Mouse (Mus musculus) forebrain, embryonic 12.5 days (tissue): ENCODE measurements at regions not wholly inside any gene's neighbourhood (a gene's known extent, or its start where the extent isn't known, plus 50 kb on each side); places are given as distances from the start of the nearest gene placed in this dataset.
A peak's percentile ranks its signal among the peaks of the same experiment; 100 is the strongest.

ENCODE experiments used
- ATAC-seq: fragments of 200-750 bp; cut with Nextera tagmentation; 2 replicates; pipeline ENCODE4 v1.8.0; 2017; ENCODE audit warnings: moderate TSS enrichment; ENCODE audit not compliant: low FRiP score
- H3K27ac ChIP-seq: fragments of 300-500 bp; sonication (generic); 2 replicates; pipeline ENCODE4 v1.5.1; 2016; ENCODE audit warnings: mild to moderate bottlenecking
- H3K27me3 ChIP-seq: fragments of 300-500 bp; sonication (generic); 2 replicates; pipeline ENCODE4 v1.6.1; 2016; ENCODE audit warnings: mild to moderate bottlenecking
- H3K36me3 ChIP-seq: fragments of 300-500 bp; sonication (generic); replicated peaks from 2 replicates; pipeline ENCODE4 v1.6.1; 2016; ENCODE audit warnings: mild to moderate bottlenecking
- H3K4me1 ChIP-seq: fragments of 300-500 bp; sonication (generic); 2 replicates; pipeline ENCODE4 v1.6.1; 2016
- H3K4me2 ChIP-seq: fragments of 300-500 bp; sonication (generic); 2 replicates; pipeline ENCODE4 v1.6.1; 2016; ENCODE audit warnings: mild to moderate bottlenecking, moderate library complexity
- H3K4me3 ChIP-seq: fragments of 300-500 bp; sonication (generic); replicated peaks from 2 replicates; pipeline ENCODE4 v1.5.1; 2016; ENCODE audit warnings: mild to moderate bottlenecking
- H3K9ac ChIP-seq: fragments of 300-500 bp; sonication (generic); 2 replicates; pipeline ENCODE4 v1.6.1; 2016; ENCODE audit warnings: mild to moderate bottlenecking
- H3K9me3 ChIP-seq: fragments of 300-500 bp; sonication (generic); 2 replicates; pipeline ENCODE4 v1.6.1; 2016
- WGBS: fragments of 180-500 bp; shearing (Covaris S2); methylation state at CpG from one replicate; pipeline ENCODE4 v1.1.7; 2016; 5-methylcytosine and 5-hydroxymethylcytosine counted together

DNA sequence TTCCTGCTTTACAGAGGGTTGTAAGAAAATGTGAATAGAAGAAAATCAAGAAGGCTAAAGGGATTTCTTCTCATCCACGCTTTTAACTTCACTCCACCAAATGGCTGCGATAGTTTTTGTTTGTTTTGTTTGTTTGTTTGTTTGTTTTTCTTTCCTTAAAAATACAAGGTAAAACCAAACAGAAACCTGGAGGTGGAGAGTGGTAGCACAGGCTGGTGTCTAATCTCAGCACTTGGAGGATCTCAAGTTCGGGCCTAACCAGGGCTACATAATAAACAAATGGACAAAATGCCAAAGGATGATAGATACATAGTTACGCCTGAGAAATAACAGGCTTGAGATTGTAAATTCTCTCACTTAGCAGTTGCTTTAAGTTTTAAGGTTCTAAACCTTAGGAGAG, 50.8 kb upstream of the Mboat1 start:
- H3K36me3 ChIP-seq = no peaks in the 10 kb centered on the region
- H3K9ac ChIP-seq = no peak overlapping the region
- no peak overlapping the region for H3K27ac ChIP-seq
- WGBS = 71% methylated on average over 4 of the region's 4 CpGs
- no peaks in the 10 kb centered on the region for H3K9me3 ChIP-seq
- no peaks in the 10 kb centered on the region for H3K27me3 ChIP-seq
- H3K4me2 ChIP-seq = no peak overlapping the region
- peaks cover 5% of the 10 kb centered on the region for H3K4me1 ChIP-seq
- ATAC-seq = 0 out of 2 replicates have a peak, but pooled peaks have one; percentile 37
- H3K4me3 ChIP-seq = no peak overlapping the region

DNA sequence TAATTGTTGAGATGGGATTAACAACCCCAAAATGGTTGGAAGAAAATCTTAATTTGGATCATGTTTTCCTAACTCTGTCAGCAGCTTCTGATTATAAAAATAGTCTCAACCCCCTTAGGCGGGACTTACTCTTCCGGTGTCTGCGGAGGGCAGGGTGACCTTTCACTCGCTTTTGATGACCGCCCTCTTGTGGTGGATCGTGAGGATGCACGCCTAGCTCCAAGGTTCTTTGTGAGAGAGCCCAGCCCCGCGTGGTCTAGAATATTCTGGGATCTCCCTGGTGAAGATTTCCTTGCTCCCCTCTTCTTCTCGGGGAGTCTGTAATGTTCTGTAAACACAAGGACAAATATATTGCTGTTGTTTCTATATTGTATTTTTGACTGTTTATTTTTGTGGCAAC, 51.3 kb upstream of the Mboat1 start:
- no peak overlapping the region for H3K4me2 ChIP-seq
- H3K27ac ChIP-seq = no peak overlapping the region
- no peak overlapping the region for H3K4me3 ChIP-seq
- H3K27me3 ChIP-seq = no peaks in the 10 kb centered on the region
- no peaks in the 10 kb centered on the region for H3K9me3 ChIP-seq
- 1% methylated on average over 10 of the region's 10 CpGs for WGBS
- peak; percentile 90 for ATAC-seq
- no peaks in the 10 kb centered on the region for H3K36me3 ChIP-seq
- no peak overlapping the region for H3K9ac ChIP-seq
- peaks cover 5% of the 10 kb centered on the region for H3K4me1 ChIP-seq

DNA sequence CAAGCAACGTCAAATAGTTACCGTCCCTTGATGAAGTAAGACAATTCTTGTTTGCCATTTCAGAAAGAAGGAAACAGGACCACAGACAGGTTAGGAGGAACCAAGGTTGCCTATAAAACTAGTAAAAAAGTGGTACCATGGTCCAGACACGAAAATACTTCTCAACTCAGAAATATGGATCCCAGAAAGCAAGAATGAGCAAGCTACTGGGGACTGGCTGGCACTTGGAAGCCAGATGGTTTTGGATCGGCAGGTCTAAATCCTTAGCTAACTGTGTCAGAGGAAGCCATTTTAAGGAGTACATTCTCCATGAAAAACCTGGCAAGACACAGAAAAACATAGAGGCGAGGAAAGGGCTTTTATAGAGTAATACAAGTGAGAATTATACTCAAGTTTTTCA, 51.9 kb upstream of the Mboat1 start:
- Histone ChIP-seq H3K36me3 (no peaks in the 10 kb centered on the region), H3K27ac (no peak overlapping the region), H3K9me3 (no peaks in the 10 kb centered on the region), H3K4me2 (no peak overlapping the region), H3K4me3 (no peak overlapping the region), H3K9ac (no peak overlapping the region), H3K27me3 (no peaks in the 10 kb centered on the region), H3K4me1 (peaks cover 5% of the 10 kb centered on the region)
- 79% methylated on average over 5 of the region's 5 CpGs for WGBS
- no peak for ATAC-seq

DNA sequence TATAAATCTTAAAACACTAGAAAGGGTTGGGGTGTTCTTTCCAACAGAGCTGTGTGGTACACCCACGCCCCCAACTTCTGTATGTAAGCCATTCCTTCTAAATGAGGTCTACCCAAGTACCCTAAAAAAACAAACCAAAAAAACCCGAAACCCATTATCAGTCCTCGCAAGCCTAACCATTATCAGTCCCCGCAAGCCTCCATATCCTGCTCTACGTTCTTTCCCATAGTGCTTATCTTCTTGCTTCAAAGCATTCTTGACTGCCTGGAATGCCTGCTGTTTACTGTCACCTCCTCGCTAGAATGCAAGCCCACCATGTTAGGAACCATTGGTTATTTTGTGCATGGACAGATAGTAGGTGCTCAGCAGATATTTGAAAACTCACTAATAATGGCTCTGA, 52.3 kb upstream of the Mboat1 start:
- no peak for ATAC-seq
- no peak overlapping the region for H3K27ac ChIP-seq
- no peaks in the 10 kb centered on the region for H3K9me3 ChIP-seq
- no peak overlapping the region for H3K4me3 ChIP-seq
- H3K36me3 ChIP-seq = no peaks in the 10 kb centered on the region
- H3K4me1 ChIP-seq = peaks cover 5% of the 10 kb centered on the region
- WGBS = 89% methylated on average over 6 of the region's 6 CpGs
- H3K27me3 ChIP-seq = no peaks in the 10 kb centered on the region
- H3K9ac ChIP-seq = no peak overlapping the region
- no peak overlapping the region for H3K4me2 ChIP-seq

DNA sequence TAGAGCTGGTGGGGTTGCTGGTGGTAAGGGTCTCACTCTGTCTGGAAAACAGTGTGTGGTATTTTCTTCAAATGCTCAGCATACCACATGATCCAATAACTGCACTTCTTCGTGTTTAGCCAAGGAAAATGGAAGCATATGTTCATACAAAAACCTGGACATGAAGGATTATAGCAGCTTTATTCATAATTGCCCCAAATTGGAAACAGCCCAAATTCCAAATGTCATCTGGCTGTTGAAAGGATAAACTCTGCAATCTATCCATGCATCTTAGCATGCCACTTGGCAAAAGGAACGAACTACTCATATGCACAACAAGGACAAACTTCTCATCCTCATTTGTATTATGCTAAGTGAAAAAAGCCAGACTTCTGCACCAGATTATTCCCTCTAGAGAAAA, 53.5 kb upstream of the Mboat1 start:
- 82% methylated on average over 2 of the region's 2 CpGs for WGBS
- Histone ChIP-seq H3K4me2 (no peak overlapping the region), H3K36me3 (no peaks in the 10 kb centered on the region), H3K4me3 (no peak overlapping the region), H3K27me3 (no peaks in the 10 kb centered on the region), H3K27ac (no peak overlapping the region), H3K4me1 (peaks cover 5% of the 10 kb centered on the region), H3K9me3 (no peaks in the 10 kb centered on the region), H3K9ac (no peak overlapping the region)
- ATAC-seq = no peak

DNA sequence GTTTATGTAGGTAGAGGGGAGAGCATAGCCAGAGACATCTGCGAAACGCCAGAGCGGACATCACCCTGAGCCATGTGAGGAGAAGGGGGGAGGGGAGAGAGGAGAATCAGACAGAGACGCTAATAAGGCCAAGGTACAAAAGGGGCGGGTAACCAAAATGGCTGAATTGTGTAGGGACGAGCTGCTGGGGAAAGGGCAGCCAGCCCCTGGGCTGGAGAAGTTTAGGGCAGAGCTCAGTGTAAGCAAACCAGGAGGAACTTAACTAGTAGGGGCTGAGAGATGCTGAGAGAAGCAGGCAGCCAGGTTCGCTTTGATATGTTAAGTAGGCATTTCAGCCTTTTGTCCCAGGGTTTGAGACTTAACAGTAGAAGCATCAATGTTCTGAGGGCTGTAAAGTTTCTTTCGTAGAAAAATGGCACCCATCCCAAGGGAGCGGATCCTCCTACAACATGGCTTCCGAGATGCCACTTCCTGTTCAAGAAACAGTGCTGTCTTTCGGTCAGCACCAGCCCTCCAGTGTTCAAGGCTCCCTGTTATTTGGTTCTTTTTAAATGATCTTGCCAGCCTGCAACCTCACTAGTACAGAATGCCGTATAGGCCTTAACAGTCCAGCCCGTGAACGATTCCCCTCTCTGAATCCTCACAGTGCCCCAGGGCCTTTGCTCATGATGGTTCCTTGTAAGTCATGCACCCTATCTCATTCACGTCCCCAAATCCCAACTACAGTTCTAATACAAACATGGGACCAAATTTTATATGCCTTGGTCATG, 55.4 kb upstream of the Mboat1 start:
- WGBS = 62% methylated on average over 15 of the region's 15 CpGs
- Histone ChIP-seq H3K4me2 (no peak overlapping the region), H3K27ac (no peak overlapping the region), H3K9me3 (no peaks in the 10 kb centered on the region), H3K36me3 (no peaks in the 10 kb centered on the region), H3K9ac (no peak overlapping the region), H3K27me3 (no peaks in the 10 kb centered on the region), H3K4me1 (peaks cover 5% of the 10 kb centered on the region), H3K4me3 (no peak overlapping the region)
- peak; percentile 34; the same call in 1 of the 2 replicates for ATAC-seq

DNA sequence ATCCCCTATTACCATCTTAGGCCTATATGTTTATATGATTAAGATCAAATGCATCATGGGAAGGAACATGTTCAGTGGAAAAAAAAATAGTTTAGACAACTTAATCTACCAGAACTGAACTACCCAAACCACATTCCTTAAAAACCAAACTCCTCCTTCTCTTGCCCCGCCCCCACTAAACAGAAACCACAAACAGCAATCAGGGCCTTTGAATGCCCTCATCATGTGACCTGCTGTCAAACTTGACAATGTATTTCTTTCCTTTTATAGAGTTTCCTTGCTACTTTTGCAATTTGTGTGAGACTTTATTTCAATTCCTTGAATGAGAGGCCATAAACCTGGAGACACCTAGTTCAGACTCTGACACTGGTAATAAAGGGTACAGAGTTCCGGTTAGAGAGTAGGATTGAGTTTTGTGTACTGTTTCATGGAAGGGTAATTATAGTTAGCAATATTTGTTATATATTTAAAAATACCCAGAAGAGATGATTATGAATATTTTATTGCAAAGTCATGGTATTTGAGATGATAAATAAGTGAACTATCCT, 61.7 kb upstream of the Mboat1 start:
- WGBS = 87% methylated on average over 2 of the region's 2 CpGs
- H3K4me1 ChIP-seq = no peaks in the 10 kb centered on the region
- no peak for ATAC-seq
- no peaks in the 10 kb centered on the region for H3K27me3 ChIP-seq
- no peaks in the 10 kb centered on the region for H3K36me3 ChIP-seq
- no peak overlapping the region for H3K4me3 ChIP-seq
- no peak overlapping the region for H3K9ac ChIP-seq
- no peak overlapping the region for H3K27ac ChIP-seq
- H3K9me3 ChIP-seq = no peaks in the 10 kb centered on the region
- no peak overlapping the region for H3K4me2 ChIP-seq

DNA sequence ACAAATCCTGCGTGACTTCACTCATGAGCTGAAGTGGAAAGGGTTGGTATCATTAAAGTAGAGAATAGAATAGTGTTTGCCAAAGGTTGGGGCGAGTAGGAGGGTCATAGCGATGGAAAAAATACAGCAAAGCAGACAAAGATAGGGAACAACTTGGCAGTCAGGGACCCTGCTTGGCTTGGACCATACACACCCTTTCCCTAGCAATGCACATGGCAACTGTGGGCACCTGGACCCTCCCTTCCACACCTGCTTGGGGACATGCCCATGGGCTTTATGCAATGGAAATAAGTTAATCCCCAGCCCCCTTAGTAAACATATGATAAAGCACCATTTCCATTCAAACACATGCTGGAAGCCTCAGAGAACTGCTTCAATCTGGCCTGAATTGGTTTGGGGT, 62.2 kb upstream of the Mboat1 start:
- no peaks in the 10 kb centered on the region for H3K9me3 ChIP-seq
- H3K27ac ChIP-seq = no peak overlapping the region
- H3K4me1 ChIP-seq = no peaks in the 10 kb centered on the region
- WGBS = 89% methylated on average over 3 of the region's 3 CpGs
- H3K9ac ChIP-seq = no peak overlapping the region
- H3K4me2 ChIP-seq = no peak overlapping the region
- H3K4me3 ChIP-seq = no peak overlapping the region
- ATAC-seq = no peak
- H3K27me3 ChIP-seq = no peaks in the 10 kb centered on the region
- H3K36me3 ChIP-seq = no peaks in the 10 kb centered on the region

DNA sequence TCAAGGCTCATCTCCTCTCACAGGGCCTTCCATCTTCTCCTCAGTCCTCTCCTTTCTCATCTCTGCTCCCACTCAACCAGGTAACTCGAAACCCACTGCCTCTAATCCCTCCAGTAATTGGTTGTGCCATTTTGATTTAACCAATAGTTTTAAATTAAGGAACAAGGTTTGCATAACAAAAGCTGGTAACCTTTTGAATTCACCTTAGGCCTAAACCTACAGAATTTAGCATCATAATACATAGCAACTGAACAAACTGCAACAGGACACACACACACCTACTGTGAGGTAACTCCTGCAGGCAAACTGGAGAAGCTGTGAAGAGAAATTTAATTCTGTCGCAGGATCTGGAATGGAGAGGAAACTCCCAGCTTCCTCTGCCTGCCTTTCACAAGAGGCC, 66.9 kb upstream of the Mboat1 start:
- no peak overlapping the region for H3K4me2 ChIP-seq
- no peaks in the 10 kb centered on the region for H3K36me3 ChIP-seq
- no peak for ATAC-seq
- WGBS = 60% methylated on average over 2 of the region's 2 CpGs
- H3K4me3 ChIP-seq = no peak overlapping the region
- H3K4me1 ChIP-seq = no peaks in the 10 kb centered on the region
- no peak overlapping the region for H3K9ac ChIP-seq
- no peak overlapping the region for H3K27ac ChIP-seq
- H3K9me3 ChIP-seq = no peaks in the 10 kb centered on the region
- H3K27me3 ChIP-seq = no peaks in the 10 kb centered on the region

DNA sequence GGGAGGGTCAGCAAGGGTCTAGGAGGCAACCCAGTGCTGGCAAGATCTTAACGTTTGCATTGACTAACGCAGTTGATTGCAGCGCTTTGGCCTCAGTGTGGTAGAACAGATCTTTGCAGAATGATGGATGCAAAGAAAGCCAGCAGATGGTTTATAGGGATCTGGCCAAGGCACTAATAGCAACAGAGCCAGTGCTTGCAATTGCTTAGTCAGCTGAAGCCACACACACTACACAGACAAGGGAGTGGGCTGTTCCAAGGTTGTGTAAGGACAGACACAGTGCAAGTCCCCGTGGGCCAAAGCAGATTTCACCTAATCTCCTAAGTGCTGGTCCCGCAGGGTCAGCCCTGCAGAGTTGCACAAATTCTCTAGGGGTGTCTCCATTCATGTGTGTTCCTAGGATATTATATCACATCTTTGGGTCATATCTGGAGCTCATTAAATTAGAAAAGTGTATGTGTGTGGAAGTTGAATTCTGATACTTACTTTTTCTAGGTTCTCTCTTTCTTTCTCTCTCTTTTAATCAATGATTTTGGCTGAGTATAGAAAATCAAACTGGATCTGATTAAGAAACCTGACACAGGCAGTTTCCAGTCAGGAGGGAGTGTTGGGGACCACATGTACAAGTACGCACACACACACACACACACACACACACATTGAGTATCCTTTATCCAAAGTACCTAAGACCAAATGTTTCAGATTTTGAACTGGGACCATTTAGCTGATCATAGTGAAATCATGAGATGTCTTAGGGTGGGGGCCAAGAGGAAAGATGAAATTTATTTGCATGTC, 68.5 kb upstream of the Mboat1 start:
- Histone ChIP-seq H3K9me3 (no peaks in the 10 kb centered on the region), H3K9ac (no peak overlapping the region), H3K4me2 (no peak overlapping the region), H3K27me3 (no peaks in the 10 kb centered on the region), H3K4me1 (no peaks in the 10 kb centered on the region), H3K27ac (no peak overlapping the region), H3K36me3 (no peaks in the 10 kb centered on the region), H3K4me3 (no peak overlapping the region)
- no peak for ATAC-seq
- WGBS = 83% methylated on average over 6 of the region's 6 CpGs

DNA sequence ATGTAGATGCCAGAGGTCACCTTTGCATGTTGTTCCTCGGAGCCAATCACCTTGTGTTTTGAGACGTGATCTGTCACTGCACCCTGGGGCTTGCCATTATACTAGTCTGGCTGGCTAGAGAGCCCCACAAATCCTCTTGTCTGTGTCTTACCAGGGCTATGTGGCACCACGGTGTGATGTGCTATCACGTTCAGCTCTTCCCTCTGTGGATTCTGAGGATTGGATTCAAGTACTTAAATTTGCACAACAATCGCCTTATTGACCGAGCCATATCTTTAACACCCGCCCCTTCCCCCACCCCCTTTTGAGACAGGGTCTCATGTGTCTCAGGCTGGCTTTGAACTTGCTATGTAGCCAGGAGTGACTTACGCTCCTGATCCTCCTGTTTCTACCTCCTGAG, 70.8 kb upstream of the Mboat1 start:
- Histone ChIP-seq H3K27ac (no peak overlapping the region), H3K36me3 (no peaks in the 10 kb centered on the region), H3K4me3 (no peak overlapping the region), H3K27me3 (no peaks in the 10 kb centered on the region), H3K4me2 (no peak overlapping the region), H3K9me3 (no peaks in the 10 kb centered on the region), H3K4me1 (no peaks in the 10 kb centered on the region), H3K9ac (no peak overlapping the region)
- WGBS = 42% methylated on average over 8 of the region's 8 CpGs
- no peak for ATAC-seq

DNA sequence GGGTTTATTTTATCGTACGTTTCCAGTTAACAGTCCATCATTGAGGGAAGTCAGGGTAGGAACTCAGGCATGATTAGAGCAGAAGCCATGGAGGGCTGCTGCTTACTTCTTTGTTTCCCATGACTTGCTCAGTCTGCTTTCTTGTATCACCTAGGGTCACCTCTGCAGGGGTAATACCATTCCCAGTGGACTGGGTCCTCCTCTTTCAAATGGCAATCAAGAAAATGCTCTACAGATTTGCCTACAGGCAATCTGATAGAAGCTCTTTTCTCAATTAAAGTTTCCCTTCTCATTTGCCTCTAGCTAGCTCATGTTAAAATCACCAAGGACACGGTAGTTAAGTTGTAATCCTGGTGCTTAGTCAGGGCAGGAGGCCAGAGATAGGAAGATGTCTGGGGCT, 72.5 kb upstream of the Mboat1 start:
- no peaks in the 10 kb centered on the region for H3K4me1 ChIP-seq
- H3K27ac ChIP-seq = no peak overlapping the region
- H3K9ac ChIP-seq = no peak overlapping the region
- WGBS = 84% methylated on average over 3 of the region's 3 CpGs
- no peaks in the 10 kb centered on the region for H3K36me3 ChIP-seq
- no peak overlapping the region for H3K4me3 ChIP-seq
- no peak overlapping the region for H3K4me2 ChIP-seq
- H3K9me3 ChIP-seq = no peaks in the 10 kb centered on the region
- H3K27me3 ChIP-seq = no peaks in the 10 kb centered on the region
- ATAC-seq = no peak

DNA sequence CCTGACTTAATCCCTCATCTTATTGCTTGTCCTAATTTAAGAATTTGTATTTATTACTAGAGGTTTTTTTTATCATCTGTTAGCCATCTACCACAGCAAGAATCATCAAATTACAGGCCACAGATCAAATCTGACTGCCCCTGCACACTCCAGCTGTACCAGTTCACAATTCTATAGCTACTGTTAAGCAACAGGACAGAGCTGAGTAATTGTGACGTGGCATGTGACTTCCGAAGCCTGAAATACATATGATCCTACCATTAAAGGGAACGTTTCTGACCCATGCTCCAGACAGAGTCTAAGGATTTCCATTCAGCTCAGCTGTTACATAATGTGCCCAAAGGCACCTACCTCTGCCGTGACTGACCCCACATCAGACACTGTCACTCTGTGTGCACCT, 74.0 kb upstream of the Mboat1 start:
- H3K27me3 ChIP-seq = no peaks in the 10 kb centered on the region
- ATAC-seq = no peak
- no peaks in the 10 kb centered on the region for H3K36me3 ChIP-seq
- no peak overlapping the region for H3K4me3 ChIP-seq
- no peaks in the 10 kb centered on the region for H3K4me1 ChIP-seq
- H3K4me2 ChIP-seq = no peak overlapping the region
- WGBS = 85% methylated on average over 4 of the region's 4 CpGs
- no peak overlapping the region for H3K27ac ChIP-seq
- no peaks in the 10 kb centered on the region for H3K9me3 ChIP-seq
- H3K9ac ChIP-seq = no peak overlapping the region
